Mouse (Mus musculus) cerebellum, adult 11-12 months (tissue): ENCODE results near the gene Il15ra.
A peak's percentile ranks its signal among the peaks of the same experiment; 100 is the strongest.

Source experiments
- DNase-seq: peaks from one replicate; pipeline ENCODE4 v3.0.0; 2022

Gene Il15ra

DNA sequence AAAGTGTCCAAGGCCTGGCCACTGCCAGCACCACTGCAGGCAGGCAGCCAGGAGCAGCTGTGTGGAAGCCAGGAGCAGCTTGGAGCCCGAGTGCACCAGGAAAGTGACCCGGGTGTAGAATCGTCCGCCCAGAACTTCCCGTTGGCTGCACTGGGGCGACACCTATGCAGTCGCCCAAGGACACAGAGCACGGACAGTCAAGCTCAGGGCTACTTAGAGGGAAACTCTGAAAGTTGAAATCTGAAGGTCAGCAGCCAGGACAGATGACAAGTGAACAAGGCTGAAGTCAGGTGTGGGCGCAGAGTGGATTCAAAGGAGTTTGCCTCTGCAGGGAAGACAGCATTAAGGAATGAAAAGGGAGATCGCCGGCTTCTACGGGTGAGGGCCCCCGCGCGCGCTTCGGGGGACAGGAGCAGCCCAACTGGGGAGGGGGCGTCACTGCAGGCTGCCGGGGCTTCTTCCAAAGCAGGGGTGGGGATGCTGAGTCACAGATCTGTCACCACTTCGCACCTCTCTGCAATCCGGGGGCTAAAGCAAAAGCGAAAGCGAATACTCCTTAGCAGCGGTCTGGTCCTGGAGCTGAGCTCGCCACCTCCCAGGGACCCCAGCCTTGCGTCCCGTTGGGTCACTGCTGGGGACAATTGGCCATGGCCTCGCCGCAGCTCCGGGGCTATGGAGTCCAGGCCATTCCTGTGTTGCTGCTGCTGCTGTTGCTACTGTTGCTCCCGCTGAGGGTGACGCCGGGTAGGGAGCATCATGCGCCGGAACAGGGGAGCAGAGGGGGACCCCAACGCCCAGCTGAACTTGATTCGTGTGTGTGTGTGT lies at the start of gene Il15ra:
Gene Il15ra, plus strand, starts transcription at position 90 of the 825 bp plus-strand sequence.
- peak; percentile 5 for DNase-seq

- DNase-seq, result no peak
Observed at GRCm38 (mm10) chr2:11657581-11657980, 47.5 kb upstream of the Il15ra start.

DNA sequence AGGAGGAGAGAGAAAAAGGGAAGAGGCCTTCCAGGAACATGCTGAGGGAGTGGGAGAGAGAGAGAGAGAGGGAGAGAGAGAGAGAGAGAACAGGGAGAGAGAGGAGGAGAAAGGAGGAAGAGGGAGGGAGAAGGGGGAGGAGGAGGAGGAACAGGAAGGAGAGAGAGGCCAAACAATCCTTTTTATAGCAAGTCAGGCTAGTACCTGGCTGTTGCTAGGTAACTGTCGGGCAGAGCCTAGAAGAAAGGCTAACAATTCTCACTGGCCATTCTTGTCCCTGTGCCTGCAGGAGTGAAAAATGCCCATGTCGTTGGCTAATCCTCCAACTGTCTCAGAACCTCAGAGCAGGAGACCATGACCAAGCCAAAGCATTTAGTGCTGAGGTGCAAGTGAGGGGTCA lies 45.8 kb upstream of the Il15ra start:
- no peak for DNase-seq

- DNase-seq, result no peak
Observed at GRCm38 (mm10) chr2:11662143-11662906, 42.8 kb upstream of the Il15ra start.

- DNase-seq, result no peak
Observed at GRCm38 (mm10) chr2:11662907-11663230, 42.2 kb upstream of the Il15ra start.

DNA sequence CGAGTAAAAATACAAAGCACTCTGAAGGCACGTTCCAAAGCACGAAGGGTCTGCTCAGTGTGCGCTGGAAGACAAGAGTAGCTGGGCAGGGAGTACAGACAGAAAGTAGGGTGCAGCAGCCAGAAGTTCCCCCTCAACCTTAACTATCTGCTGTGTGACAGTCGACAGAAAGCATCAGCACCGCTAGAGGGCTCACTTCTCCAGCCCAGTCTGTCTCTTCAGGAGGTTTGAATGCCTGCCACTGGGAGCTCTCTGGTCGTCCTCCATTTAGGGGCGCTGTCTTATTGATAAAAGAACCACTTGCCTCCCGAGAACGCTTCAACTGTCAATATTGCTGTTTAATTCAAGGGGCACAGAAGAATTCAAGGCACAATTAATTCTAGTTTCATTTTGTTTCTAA lies 41.1 kb upstream of the Il15ra start:
- DNase-seq, result peak; percentile 36

DNA sequence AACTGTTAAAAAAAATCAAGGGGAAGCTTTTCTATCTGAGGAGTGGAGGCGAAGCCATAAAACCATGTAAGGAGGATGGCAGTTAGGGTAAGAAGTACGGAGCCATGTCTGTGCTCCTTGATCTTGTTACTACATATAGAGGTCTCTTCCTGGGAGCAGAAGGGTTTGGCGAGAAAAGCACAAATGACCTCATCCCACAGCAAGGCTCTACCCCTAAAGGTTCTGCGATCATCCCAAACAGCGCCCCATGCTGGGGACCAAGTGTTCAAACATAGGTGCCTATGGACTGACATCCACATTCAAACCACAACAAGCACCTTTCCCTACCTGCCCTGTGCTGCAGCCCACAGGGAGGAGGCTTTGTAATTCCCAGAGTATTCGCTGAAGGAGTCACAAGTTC lies 40.7 kb upstream of the Il15ra start:
- DNase-seq, result no peak

DNA sequence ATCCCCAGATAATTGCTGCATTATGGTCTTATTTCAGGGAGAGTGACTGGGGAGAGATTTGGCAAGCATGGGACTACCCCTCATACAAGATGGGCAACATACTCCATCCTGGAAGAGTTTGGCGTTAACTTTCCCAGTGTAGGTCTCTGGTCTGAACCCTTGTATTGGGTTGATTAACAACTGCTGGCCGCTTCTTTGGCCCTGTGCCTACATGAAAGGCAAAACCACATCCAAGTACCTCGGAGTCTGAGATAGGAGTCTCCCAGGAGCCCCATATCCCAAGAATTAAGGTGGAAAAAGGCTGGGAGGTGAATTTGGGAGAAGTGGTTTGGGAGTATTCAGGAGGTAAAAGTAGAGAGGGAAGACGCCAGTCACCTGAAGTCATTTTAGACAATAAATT lies 40.3 kb upstream of the Il15ra start:
- DNase-seq, result no peak

DNA sequence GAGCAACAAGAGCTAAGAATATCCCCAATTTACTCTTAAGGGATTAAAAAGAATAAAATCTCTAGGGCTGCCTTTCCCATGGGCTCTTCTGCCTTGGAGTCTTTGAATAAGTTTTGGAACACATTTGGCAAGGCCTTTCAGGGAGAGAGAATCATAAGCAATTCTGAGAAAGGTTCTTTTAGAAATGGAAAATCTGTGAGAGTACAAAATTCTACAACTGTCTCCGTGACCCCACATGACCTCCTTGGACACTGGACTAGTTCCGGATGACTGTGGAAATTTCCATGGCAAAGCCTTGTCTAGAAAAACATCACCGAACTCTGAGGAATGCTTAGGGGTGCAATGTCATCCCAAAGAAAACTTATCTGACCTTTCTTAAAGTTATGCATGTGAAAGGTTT lies 39.8 kb upstream of the Il15ra start:
- DNase-seq, result no peak

DNA sequence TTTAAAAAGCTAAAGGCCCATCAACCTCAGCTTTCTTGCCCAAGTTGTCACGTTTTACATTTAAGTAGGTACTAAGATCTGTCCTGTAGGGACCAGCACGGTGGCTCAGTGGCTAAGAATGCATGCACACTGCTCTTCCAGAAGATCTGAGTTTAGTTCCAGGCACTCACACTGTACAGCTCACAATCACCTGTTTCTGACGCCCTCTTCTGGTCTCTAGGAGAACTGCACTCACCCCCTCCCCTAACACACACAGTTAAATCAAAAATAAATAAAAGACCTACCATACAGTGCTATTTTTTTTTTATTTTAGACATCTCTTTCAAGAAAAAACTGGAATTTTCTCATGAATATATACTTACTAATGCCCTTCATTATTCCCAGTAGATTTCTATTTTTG lies 32.9 kb upstream of the Il15ra start:
- DNase-seq, result no peak

GRCm38 (mm10) chr2:11679626-11680025 lies 25.5 kb upstream of the Il15ra start:
- DNase-seq, result no peak

GRCm38 (mm10) chr2:11682712-11683111 lies 22.4 kb upstream of the Il15ra start:
- no peak for DNase-seq

GRCm38 (mm10) chr2:11686512-11686911 lies 18.6 kb upstream of the Il15ra start:
- DNase-seq, result no peak

GRCm38 (mm10) chr2:11687436-11687835 lies 17.7 kb upstream of the Il15ra start:
- DNase-seq, result no peak

DNA sequence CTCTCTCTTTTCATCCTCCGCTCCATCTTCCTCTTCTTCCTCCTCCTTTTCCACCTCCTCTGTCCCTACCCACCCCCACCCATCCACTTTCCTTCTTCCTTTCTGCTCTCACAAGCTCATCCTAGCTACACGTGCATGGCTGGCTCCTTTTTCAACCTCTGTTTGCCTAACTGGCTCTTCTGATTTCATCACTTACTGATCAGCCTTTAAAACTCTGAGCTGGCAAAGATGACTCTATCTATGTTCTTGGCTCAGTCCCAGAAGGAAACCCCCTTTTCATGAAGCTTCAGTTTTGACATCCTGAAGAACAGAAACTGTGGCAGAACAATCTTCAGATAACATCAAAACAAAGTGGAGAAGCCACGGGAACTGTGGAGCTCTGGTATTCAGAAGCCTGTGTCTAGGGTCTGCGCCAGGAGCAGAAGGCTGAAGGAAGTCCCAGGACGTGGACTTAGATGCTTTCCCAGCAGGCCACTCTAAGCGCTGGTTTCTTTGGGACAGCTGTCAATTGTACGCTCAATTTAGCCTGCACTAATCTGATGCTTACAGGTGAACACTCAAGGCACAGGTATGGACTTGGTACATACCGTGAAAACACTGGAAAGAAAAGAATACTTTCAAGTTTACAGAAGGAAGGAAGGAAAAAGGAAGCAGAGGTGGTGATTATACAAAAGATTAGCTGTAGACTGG lies 14.7 kb upstream of the Il15ra start:
- DNase-seq, result no peak

- no peak for DNase-seq
Observed at GRCm38 (mm10) chr2:11693352-11693751, 11.7 kb upstream of the Il15ra start.

DNA sequence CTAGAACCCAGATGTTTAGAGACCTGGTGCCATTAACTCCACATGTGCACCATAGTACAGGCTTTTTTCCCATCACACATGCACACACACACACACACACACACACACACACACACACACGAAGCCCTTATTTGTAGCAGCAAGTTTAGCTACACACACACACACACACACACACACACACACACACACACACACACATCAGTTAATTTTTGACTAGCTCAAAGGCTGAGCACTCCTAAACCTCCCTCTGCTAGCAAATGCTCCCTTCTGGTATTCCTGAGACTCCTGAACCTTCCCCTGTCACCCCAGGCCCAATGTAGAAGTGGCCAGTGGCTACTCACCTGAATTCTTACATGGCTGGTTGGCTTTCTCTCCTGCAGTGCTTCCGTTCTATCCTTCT lies 11.0 kb upstream of the Il15ra start:
- DNase-seq, result no peak

- no peak for DNase-seq
Observed at GRCm38 (mm10) chr2:11695867-11696266, 9.2 kb upstream of the Il15ra start.

DNA sequence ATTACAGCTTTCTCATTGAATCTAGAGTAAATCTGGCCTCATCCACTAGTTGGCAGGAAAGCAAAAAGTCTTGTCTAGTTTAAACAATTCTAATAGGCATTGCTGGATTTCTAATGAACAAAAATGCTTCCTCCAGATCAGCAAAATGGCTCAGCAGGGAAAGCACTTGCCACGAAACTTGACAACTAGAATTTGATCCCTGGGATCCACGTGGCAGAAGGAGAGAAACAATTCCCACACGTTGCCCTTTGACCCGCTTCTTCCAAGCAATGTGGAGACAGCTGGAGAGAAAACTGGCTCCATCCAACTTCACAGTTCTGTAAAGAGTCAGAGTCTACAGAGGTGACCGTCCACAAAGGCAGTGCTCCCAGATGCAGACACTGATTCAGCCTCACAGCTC lies 6.1 kb upstream of the Il15ra start:
- no peak for DNase-seq

- DNase-seq, result no peak
Observed at GRCm38 (mm10) chr2:11699905-11700304, 5.2 kb upstream of the Il15ra start.

DNA sequence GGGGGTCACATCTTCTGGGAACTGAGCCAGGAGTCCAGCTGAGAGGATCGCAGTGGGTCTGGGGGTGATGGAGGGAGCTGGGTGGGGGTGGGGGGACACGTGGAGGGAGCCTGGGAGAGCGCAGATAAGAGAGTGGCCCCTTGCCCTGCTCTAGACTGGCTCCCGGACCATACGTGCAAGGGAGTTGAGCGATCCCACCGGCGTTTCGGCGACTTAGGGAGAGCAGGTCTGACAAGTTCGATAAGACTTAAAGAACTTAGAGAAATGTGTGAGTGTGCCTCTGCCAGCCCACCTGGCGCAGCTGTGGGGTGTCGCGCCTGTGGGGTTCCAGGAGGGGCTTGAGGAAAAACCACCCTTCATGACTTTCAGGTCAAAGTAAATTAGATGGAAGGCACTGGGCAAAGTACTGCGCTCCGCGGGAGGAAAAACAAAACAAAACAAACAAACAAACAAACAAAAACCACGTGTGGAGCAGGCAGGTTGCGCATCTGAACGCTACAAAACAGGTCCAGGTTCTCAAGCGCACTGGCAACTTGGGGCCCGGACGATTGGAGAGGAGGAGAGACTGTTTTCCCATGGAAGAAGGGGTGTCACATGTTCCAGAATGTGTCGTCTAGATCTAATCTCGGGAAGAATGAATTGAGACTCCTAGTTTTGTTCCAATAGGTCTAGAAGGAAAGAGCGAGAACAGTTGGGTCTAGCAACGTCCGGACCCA lies 1.1 kb downstream of the Il15ra start:
- no peak for DNase-seq

GRCm38 (mm10) chr2:11706746-11707065 lies 1.6 kb downstream of the Il15ra start:
- DNase-seq, result no peak

DNA sequence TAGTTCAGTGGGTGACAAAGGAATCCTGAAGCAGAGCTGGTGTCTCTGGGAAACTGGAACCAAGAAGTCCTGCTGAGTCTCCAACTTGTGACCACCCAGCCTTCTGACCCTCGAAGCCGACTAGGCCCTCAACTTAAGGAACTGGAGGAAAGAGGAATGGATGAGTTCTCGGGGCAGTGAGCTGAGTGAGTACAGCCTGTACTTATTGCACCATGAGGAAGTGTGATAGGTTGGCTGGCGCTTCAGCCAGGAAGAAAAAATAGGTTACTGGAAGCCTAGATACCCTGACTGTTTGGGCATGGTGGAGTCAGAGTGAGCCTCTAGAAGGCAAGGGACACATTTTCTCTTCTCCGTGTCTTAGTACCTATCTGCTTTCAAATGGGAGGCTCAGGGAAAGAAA lies 3.4 kb downstream of the Il15ra start:
- DNase-seq, result no peak
